Mouse (Mus musculus): ENCODE measurements around the gene Cpne7.

DNA sequence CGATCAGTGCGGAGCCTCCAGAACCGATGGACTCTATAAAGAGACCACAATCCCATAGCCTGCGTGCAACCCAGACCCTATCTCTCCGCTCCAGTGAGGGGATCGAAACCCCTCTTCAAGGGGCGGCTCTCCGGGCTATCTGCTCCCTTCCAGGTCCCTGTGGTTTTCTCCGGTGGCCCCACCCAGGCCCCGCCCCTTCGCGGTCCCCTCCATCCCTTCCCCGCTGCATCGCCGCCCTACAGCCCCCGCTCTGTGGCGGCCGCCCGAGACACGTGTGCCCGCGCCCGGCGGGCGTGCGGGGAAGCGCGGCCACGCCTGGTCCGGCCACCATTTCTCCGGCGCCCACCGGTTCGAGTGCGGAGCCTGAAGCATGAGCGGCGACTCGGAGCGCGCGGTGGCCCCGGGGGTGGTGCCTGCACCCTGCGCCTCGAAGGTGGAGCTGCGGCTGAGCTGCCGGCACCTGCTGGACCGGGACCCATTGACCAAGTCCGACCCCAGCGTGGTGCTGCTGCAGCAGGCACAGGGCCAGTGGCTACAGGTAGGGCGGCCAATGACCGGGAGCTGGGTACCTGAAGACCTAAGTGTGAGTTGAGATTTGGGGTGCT is at the start of gene Cpne7:
- TF ChIP-seq TCF3 (IDR thresholded peaks at IDR 0.05; ENCODE audit: insufficient read length, low read depth): no peak
- TF ChIP-seq USF1 (IDR thresholded peaks at IDR 0.05; ENCODE audit: low read depth): no peak
- no peak for TF ChIP-seq MAX (IDR thresholded peaks at IDR 0.05; ENCODE audit: low read depth)
- TF ChIP-seq POLR2A (IDR thresholded peaks at IDR 0.05; ENCODE audit: insufficient read length, low read depth): no peak
- no peak for TF ChIP-seq POLR2AphosphoS2 (IDR thresholded peaks at IDR 0.05; ENCODE audit: insufficient read length, low read depth)
- TF ChIP-seq MYOD1 (IDR thresholded peaks at IDR 0.05; ENCODE audit: control insufficient read depth in 1 of 3, insufficient read length in 2 of 3, low read depth in 2 of 3): no peak
- no peak for TF ChIP-seq TCF12 (IDR thresholded peaks at IDR 0.05; ENCODE audit: insufficient read depth, poor library complexity, severe bottlenecking)
- TF ChIP-seq E2F4 (IDR thresholded peaks at IDR 0.05; ENCODE audit: insufficient read depth): no peak
- TF ChIP-seq MYOG (IDR thresholded peaks at IDR 0.05; ENCODE audit: control insufficient read depth in 1 of 3, insufficient read depth in 1 of 3, insufficient read length in 2 of 3, low read depth in 2 of 3): no peak
